Mouse (Mus musculus): Measurements from ENCODE around the gene Naga.
"Not testable (repeated sequence)": the region's sequence is repeated elsewhere in the genome, so short reads cannot be mapped to it uniquely, and the experiment has no call there.

Naga gene

GRCm38 (mm10) chr15:82338593-82339112 is at the start of gene Naga, which contains the start of the genes Pheta2 and Smdt1:
Gene Naga, minus strand, starts transcription at chr15:82338925.
Gene Pheta2, plus strand, starts transcription at chr15:82338942.
Gene Smdt1, plus strand, starts transcription at chr15:82338959.
- DNase-seq: peak; percentile 95

- DNase-seq: no peak
Measured at GRCm38 (mm10) chr15:82385729-82386128, 47.0 kb upstream of the Naga start.

GRCm38 (mm10) chr15:82382441-82382840 is 43.7 kb upstream of the Naga start:
- DNase-seq: no peak

- DNase-seq: no peak
Measured at GRCm38 (mm10) chr15:82380714-82381062, 42.0 kb upstream of the Naga start.

- DNase-seq: peak; percentile 52
Measured at GRCm38 (mm10) chr15:82379871-82380713, 41.4 kb upstream of the Naga start, which contains the start of gene Cyp2d22. Gene Cyp2d22, minus strand, starts transcription at chr15:82380260.

GRCm38 (mm10) chr15:82379511-82379870 is 40.8 kb upstream of the Naga start:
- no peak for DNase-seq

GRCm38 (mm10) chr15:82378261-82379180 is 39.8 kb upstream of the Naga start:
- DNase-seq: no peak

- DNase-seq: no peak
Measured at GRCm38 (mm10) chr15:82377701-82378100, 39.0 kb upstream of the Naga start.

- no peak for DNase-seq
Measured at GRCm38 (mm10) chr15:82376393-82377138, 37.8 kb upstream of the Naga start.

- DNase-seq: no peak
Measured at GRCm38 (mm10) chr15:82375855-82376254, 37.1 kb upstream of the Naga start.

- DNase-seq: no peak
Measured at GRCm38 (mm10) chr15:82374437-82374836, 35.7 kb upstream of the Naga start.

GRCm38 (mm10) chr15:82372991-82373390 is 34.3 kb upstream of the Naga start:
- DNase-seq: no peak

- DNase-seq: no peak
Measured at GRCm38 (mm10) chr15:82372446-82372845, 33.7 kb upstream of the Naga start.

- DNase-seq: no peak
Measured at GRCm38 (mm10) chr15:82368851-82369250, 30.1 kb upstream of the Naga start.

GRCm38 (mm10) chr15:82368146-82368545 is 29.4 kb upstream of the Naga start:
- no peak for DNase-seq

GRCm38 (mm10) chr15:82364561-82364960 is 25.8 kb upstream of the Naga start:
- DNase-seq: not testable (repeated sequence)

GRCm38 (mm10) chr15:82363801-82364200 is 25.1 kb upstream of the Naga start:
- DNase-seq: not testable (repeated sequence)

GRCm38 (mm10) chr15:82362234-82362633 is 23.5 kb upstream of the Naga start:
- DNase-seq: peak; percentile 0

- DNase-seq: peak; percentile 1
Measured at GRCm38 (mm10) chr15:82361459-82362018, 22.8 kb upstream of the Naga start.

GRCm38 (mm10) chr15:82358431-82359260 is 19.9 kb upstream of the Naga start:
- DNase-seq: no peak
